Mouse (Mus musculus) testis, adult 2 months (tissue): ENCODE data around the gene Zmiz1.

Experiments
- CTCF ChIP-seq: fragments of 200-500 bp; IDR thresholded peaks from 2 replicates; pipeline ENCODE4 v1.5.1; 2012; ENCODE audit warnings: low read depth, mild to moderate bottlenecking, inconsistent platforms, low read length, moderate library complexity; ENCODE audit not compliant: control insufficient read depth, insufficient read depth, insufficient replicate concordance
- POLR2A ChIP-seq: fragments of 200-500 bp; IDR thresholded peaks from 2 replicates; pipeline ENCODE4 v1.6.1; 2012; ENCODE audit warnings: low read depth, mild to moderate bottlenecking, inconsistent platforms, low read length, moderate library complexity; ENCODE audit not compliant: control insufficient read depth

DNA sequence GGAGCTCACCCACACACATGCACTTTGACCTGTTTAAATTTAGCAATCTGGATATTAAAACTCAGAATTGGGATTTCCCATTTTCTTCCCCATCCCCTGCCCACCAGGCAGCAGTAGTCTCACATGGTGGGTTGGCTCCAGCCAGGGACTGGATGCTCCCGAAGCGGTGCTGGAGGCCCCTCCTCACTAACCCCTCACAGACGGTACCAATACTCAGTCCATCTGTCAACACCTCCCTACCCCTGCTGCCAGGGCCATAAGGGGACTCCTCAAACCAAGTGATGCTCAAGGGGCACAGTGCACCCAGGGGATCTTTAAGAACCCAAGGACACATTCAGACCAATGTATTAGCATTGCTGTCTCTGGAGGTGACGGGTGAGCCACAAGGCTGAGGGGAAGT lies 251.7 kb downstream of the Zmiz1 start:
- TF ChIP-seq POLR2A, result no peak
- TF ChIP-seq CTCF, result no peak
